Mouse (Mus musculus): ENCODE measurements at regions not wholly inside any gene's neighbourhood (a gene's known extent, or its start where the extent isn't known, plus 50 kb on each side); places are given as distances from the start of the nearest gene placed in this dataset.

DNA sequence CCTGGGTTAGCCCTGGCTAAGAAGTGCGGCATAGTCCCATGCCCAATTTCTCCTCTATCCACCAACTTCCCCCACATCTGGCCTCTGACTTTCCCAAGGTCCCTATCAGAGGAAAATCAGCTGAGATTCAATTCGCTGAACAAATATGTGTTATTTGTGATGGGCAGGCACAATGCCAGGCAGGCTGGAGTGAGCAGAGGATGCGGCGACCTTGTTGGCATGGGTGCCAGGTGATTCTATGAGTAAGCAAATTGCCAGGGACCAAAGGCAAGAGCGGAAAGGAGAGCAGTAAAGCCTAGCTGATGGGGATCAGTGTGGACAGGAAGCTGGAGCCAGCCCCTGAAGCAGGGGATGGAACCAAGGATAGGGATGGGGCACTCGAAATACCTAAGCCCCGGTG is 196.9 kb upstream of the Ppargc1a start:
- TF ChIP-seq CTCF (IDR thresholded peaks at IDR 0.05; ENCODE audit: low read depth, low read length): no peak
- no peak for TF ChIP-seq POLR2A (IDR thresholded peaks at IDR 0.05; ENCODE audit: extremely low read depth, insufficient read depth, low read length)
- H3K9ac ChIP-seq (ENCODE audit: low read depth, low read length): no peak overlapping the region
- H3K27ac ChIP-seq (replicated peaks; ENCODE audit: insufficient read depth, low read depth, low read length): no peak overlapping the region
- DNase-seq (ENCODE audit: extremely low read depth, low read depth, low spot score): no peak
- WGBS: 66% methylated on average over 7 of the region's 7 CpGs
- no peak overlapping the region for H3K4me3 ChIP-seq (ENCODE audit: insufficient read depth, low read depth, low read length)
- no peaks in the 10 kb centered on the region for H3K27me3 ChIP-seq (ENCODE audit: control insufficient read depth, insufficient read depth, low read length)
- H3K4me1 ChIP-seq (ENCODE audit: control insufficient read depth, insufficient read depth, low read length): no peaks in the 10 kb centered on the region
- H3K36me3 ChIP-seq (ENCODE audit: control insufficient read depth, insufficient read depth, low read length): no peaks in the 10 kb centered on the region
- H3K79me2 ChIP-seq (ENCODE audit: control insufficient read depth, insufficient read depth, low read length): no peaks in the 10 kb centered on the region

DNA sequence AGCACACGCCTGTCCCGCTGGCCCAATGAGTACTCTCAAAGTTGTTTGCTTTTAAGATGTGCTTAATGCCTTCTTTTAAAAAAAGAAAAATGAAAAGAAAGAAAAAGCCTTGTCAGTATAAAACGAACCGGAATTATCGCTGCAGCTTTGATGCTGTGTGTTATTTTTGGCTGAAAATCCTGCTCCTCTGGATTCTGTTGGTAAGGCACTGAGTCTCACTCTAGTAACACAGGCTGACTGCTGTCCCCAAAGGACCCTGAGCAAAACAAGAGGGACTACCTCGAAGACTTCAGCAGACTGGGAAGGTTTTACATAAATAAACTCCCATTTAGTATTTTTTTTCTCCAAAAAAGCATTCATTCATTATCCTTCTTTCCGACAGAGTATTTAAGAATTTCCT is 196.1 kb upstream of the Ppargc1a start:
- TF ChIP-seq CTCF (IDR thresholded peaks at IDR 0.05; ENCODE audit: low read depth, low read length): no peak
- no peak for TF ChIP-seq POLR2A (IDR thresholded peaks at IDR 0.05; ENCODE audit: extremely low read depth, insufficient read depth, low read length)
- H3K27ac ChIP-seq (replicated peaks; ENCODE audit: insufficient read depth, low read depth, low read length): no peak overlapping the region
- H3K4me3 ChIP-seq (ENCODE audit: insufficient read depth, low read depth, low read length): no peak overlapping the region
- WGBS: 84% methylated on average over 7 of the region's 7 CpGs
- H3K27me3 ChIP-seq (ENCODE audit: control insufficient read depth, insufficient read depth, low read length): no peaks in the 10 kb centered on the region
- no peaks in the 10 kb centered on the region for H3K79me2 ChIP-seq (ENCODE audit: control insufficient read depth, insufficient read depth, low read length)
- H3K4me1 ChIP-seq (ENCODE audit: control insufficient read depth, insufficient read depth, low read length): no peaks in the 10 kb centered on the region
- no peaks in the 10 kb centered on the region for H3K36me3 ChIP-seq (ENCODE audit: control insufficient read depth, insufficient read depth, low read length)
- DNase-seq (ENCODE audit: extremely low read depth, low read depth, low spot score): no peak
- H3K9ac ChIP-seq (ENCODE audit: low read depth, low read length): no peak overlapping the region

DNA sequence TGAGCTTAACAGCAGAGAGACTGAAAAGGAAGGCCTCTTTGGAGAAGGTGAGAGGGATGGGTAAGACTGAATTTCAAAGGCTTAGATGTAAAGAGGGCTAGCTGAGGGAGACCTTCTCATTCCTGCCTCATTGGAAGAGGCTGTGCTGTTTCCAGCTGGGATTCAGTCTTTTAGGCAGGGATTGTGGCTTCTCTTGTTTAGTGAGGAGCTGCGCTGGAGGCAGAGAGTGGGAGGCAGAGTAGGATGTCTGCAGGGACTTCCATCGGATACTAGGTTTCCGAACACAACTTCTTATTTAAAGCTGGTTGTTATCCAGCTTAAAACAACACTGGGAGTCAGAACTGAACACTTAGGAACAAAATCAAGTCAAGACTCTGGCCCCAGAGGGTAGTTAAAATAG is 194.8 kb upstream of the Ppargc1a start:
- H3K27me3 ChIP-seq (ENCODE audit: control insufficient read depth, insufficient read depth, low read length): no peaks in the 10 kb centered on the region
- no peak overlapping the region for H3K9ac ChIP-seq (ENCODE audit: low read depth, low read length)
- TF ChIP-seq POLR2A (IDR thresholded peaks at IDR 0.05; ENCODE audit: extremely low read depth, insufficient read depth, low read length): no peak
- TF ChIP-seq CTCF (IDR thresholded peaks at IDR 0.05; ENCODE audit: low read depth, low read length): no peak

DNA sequence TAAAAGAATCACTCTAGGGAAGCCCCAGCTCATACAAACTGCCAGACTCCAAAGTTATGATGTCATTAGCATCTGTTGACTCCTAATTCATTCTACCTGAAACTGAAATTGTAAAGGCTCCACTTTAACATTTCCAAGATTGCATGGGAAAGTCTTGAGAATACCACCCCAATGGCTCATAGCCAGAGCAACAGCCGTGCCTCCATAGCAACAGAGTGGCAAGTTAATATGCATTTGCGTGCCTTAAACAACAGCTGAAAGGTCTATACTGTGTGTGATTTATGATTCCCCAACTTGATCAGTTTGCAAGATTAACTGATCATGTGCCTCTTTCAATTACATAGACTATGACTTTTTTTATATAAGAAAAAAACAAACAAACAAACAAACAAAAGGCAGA is 190.8 kb upstream of the Ppargc1a start:
- WGBS: 89% methylated on average over 2 of the region's 2 CpGs
- H3K79me2 ChIP-seq (ENCODE audit: control insufficient read depth, insufficient read depth, low read length): no peaks in the 10 kb centered on the region
- TF ChIP-seq CTCF (IDR thresholded peaks at IDR 0.05; ENCODE audit: low read depth, low read length) (no peak), POLR2A (IDR thresholded peaks at IDR 0.05; ENCODE audit: extremely low read depth, insufficient read depth, low read length) (no peak)
- H3K4me3 ChIP-seq (ENCODE audit: insufficient read depth, low read depth, low read length): no peak overlapping the region
- H3K36me3 ChIP-seq (ENCODE audit: control insufficient read depth, insufficient read depth, low read length): no peaks in the 10 kb centered on the region
- no peak for DNase-seq (ENCODE audit: extremely low read depth, low read depth, low spot score)
- no peaks in the 10 kb centered on the region for H3K4me1 ChIP-seq (ENCODE audit: control insufficient read depth, insufficient read depth, low read length)
- H3K27ac ChIP-seq (replicated peaks; ENCODE audit: insufficient read depth, low read depth, low read length): no peak overlapping the region
- H3K9ac ChIP-seq (ENCODE audit: low read depth, low read length): no peak overlapping the region
- no peaks in the 10 kb centered on the region for H3K27me3 ChIP-seq (ENCODE audit: control insufficient read depth, insufficient read depth, low read length)

More for the DNA sequence above, 194.8 kb upstream of the Ppargc1a start:
- H3K27ac ChIP-seq (replicated peaks; ENCODE audit: insufficient read depth, low read depth, low read length): no peak overlapping the region
- no peaks in the 10 kb centered on the region for H3K79me2 ChIP-seq (ENCODE audit: control insufficient read depth, insufficient read depth, low read length)
- no peaks in the 10 kb centered on the region for H3K4me1 ChIP-seq (ENCODE audit: control insufficient read depth, insufficient read depth, low read length)
- no peaks in the 10 kb centered on the region for H3K36me3 ChIP-seq (ENCODE audit: control insufficient read depth, insufficient read depth, low read length)
- no peak for DNase-seq (ENCODE audit: extremely low read depth, low read depth, low spot score)
- H3K4me3 ChIP-seq (ENCODE audit: insufficient read depth, low read depth, low read length): no peak overlapping the region
- WGBS: 82% methylated on average over 3 of the region's 3 CpGs

DNA sequence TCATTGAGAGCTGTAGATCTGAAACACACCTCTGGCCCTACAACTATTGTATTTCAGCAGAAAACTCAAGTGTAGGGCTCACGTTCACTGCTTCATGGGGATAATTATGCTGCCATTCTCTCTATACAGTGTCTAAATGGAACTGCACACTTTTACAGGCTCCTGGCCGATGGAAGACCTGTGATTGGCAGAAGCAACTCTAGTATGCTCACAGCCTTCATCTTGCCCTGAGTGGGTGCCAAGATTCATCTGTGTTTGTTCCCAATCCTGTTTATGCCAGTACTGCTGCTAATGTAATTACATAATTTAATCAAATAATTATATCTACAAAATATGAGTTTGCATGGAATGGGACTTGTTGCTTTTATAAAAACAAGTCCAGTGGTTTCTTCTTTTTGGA is 190.3 kb upstream of the Ppargc1a start:
- DNase-seq (ENCODE audit: extremely low read depth, low read depth, low spot score): no peak
- no peak overlapping the region for H3K4me3 ChIP-seq (ENCODE audit: insufficient read depth, low read depth, low read length)
- no peaks in the 10 kb centered on the region for H3K4me1 ChIP-seq (ENCODE audit: control insufficient read depth, insufficient read depth, low read length)
- no peaks in the 10 kb centered on the region for H3K79me2 ChIP-seq (ENCODE audit: control insufficient read depth, insufficient read depth, low read length)
- WGBS: 83% methylated on average over 2 of the region's 2 CpGs
- H3K36me3 ChIP-seq (ENCODE audit: control insufficient read depth, insufficient read depth, low read length): no peaks in the 10 kb centered on the region
- TF ChIP-seq POLR2A (IDR thresholded peaks at IDR 0.05; ENCODE audit: extremely low read depth, insufficient read depth, low read length) (no peak), CTCF (IDR thresholded peaks at IDR 0.05; ENCODE audit: low read depth, low read length) (no peak)
- no peak overlapping the region for H3K9ac ChIP-seq (ENCODE audit: low read depth, low read length)
- H3K27ac ChIP-seq (replicated peaks; ENCODE audit: insufficient read depth, low read depth, low read length): no peak overlapping the region
- no peaks in the 10 kb centered on the region for H3K27me3 ChIP-seq (ENCODE audit: control insufficient read depth, insufficient read depth, low read length)

DNA sequence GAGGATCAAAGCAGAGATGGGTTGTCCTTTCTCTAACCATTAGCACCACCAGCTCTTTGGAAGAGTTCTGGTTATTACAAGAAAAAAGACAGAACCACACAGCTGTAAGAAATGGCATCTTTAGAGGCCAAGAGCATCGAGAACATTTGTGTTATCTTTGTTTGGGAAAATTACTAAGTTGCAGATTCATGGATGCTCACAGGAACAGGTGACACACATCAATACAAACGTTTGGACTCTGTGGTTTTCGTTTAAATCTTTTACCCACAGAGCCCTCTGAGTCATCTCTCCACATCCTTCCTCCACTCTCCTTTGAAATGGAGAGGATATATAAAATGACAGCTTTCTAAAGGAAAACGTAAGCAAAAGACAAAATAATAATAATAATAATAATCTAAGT is 184.5 kb upstream of the Ppargc1a start:
- Histone ChIP-seq H3K27me3 (ENCODE audit: control insufficient read depth, insufficient read depth, low read length) (no peaks in the 10 kb centered on the region), H3K9ac (ENCODE audit: low read depth, low read length) (no peak overlapping the region), H3K4me1 (ENCODE audit: control insufficient read depth, insufficient read depth, low read length) (no peaks in the 10 kb centered on the region), H3K79me2 (ENCODE audit: control insufficient read depth, insufficient read depth, low read length) (no peaks in the 10 kb centered on the region), H3K36me3 (ENCODE audit: control insufficient read depth, insufficient read depth, low read length) (no peaks in the 10 kb centered on the region), H3K27ac (replicated peaks; ENCODE audit: insufficient read depth, low read depth, low read length) (no peak overlapping the region), H3K4me3 (ENCODE audit: insufficient read depth, low read depth, low read length) (no peak overlapping the region)
- no peak for TF ChIP-seq CTCF (IDR thresholded peaks at IDR 0.05; ENCODE audit: low read depth, low read length)
- no peak for TF ChIP-seq POLR2A (IDR thresholded peaks at IDR 0.05; ENCODE audit: extremely low read depth, insufficient read depth, low read length)
- WGBS: 62% methylated on average over 4 of the region's 4 CpGs
- no peak for DNase-seq (ENCODE audit: extremely low read depth, low read depth, low spot score)
